Mouse (Mus musculus): ENCODE data around the gene Art2b.

DNA sequence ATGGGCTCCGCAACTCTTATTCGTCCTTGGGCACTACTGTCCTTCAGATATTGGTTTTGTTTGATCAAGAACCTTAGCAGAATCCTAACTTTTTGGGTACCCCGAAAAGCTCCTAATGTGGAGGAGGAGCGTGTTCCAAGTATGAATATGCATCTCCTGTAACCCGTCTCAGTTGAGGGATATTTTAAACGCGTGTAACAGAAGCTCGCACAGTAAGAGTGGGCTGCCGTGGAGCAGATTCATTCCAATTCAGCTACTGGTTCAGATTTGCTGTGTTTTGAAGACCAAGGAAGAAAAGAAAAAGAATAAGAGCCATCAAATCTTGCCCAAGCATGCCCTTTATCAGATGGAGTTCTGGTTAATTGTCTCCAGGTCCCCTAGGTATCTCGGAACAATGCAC lies 43.7 kb downstream of the Art2b start:
- TF ChIP-seq CTCF (IDR thresholded peaks at IDR 0.05; ENCODE audit: borderline replicate concordance, insufficient read depth, low read depth, low read length): no peak
- no peak for TF ChIP-seq POLR2A (IDR thresholded peaks at IDR 0.05; ENCODE audit: borderline replicate concordance, insufficient read depth, low read length)

Data from cerebellum, adult 2 months (tissue).